Mouse (Mus musculus) lung, postnatal 10 days (tissue): ENCODE measurements around the gene Cdh10.
A peak's percentile ranks its signal among the peaks of the same experiment; 100 is the strongest.

ENCODE experiments used
- DNase-seq: peaks from one replicate; pipeline ENCODE4 v3.0.0; 2021

Cdh10 gene

DNA sequence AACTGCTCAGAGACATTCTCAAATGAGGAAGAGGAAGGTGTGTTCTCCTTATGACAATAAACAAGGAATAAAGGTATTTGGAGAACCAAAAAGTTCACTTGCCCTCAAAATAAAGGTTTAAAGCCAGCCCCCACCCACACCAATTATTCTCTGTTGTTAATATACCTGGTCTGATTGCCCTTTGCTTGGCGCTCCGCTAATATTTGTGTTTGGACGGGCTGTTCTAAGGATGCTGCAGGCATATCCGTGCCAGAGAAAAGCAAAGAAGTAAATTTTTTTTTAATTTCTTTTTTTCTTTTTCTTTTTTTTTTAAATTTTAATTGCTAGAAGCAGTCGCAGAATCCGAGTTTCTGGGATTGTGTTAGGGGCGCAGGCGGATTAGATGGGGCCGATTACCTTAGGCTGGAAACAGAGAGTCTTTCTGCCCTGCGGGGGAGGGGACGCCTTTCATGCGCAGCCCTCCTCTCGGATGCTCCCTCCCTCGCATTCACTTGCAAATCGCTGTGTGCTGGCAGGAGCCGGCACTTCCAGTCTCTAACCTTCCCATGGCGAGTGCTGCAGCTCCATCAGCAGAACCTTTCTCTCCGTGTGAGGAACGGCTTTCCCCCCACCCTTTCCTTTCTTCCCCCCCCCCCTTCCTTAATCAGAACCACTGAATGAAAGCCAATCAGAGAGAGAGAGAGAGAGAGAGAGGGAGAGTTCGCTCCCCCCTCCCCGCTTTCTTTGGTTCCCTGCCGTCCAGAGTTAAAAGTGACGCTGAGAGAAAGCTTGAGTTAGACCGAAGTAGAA, at the start of gene Cdh10:
TSS of gene Cdh10 (plus strand) at position 763 of the 789 bp plus-strand sequence.
- peak; percentile 1 for DNase-seq

DNA sequence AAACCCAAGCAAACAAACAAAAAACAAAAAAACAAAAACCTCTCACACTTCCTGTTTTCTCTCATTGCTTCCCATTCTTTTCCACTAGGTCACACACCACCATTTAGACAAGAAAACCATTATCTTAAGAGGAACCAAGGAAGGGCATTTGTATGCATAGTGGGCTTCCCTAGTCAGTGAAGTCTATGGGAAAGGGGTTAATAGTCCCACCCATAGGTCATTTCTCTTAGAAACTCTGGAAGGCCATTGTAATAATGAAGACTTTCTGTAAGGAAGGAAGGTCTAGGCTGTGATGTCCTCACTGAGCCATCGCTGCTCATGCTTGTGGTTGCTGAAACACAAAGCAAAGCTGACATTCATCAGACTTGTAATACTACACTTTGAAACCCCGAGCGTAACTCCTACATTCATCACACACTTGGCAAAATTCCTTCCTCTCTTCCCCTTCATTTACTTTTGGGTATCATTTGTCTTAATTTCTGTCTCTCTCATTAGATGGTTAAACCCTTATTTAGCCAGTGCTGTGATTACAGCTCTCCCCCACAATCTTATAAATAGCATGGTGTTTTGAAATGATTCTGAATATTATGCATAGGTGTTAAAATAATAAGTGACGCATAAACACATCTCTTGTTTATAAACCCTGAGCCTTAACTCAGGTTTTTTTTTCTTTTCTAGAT, 9.5 kb upstream of the Cdh10 start:
- no peak for DNase-seq

DNA sequence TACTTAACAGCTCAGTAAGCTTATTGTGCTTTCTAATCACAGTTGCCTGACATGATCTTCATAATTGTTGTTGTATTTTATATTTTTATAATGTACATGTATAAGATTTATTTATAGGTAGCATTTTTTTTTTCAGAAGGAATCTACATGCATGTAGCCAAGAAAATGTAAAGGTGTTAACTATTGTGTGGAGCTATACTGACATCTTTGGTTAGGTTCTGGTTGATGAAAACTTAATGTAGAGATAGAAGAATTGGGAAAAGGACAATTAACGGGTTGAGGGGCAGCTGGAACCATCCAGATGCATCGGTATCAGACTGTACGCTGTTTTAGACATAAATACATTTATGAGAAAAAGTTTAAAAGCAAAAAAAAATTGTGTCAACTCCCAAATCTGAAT, 1.0 kb upstream of the Cdh10 start:
- DNase-seq, result no peak

DNA sequence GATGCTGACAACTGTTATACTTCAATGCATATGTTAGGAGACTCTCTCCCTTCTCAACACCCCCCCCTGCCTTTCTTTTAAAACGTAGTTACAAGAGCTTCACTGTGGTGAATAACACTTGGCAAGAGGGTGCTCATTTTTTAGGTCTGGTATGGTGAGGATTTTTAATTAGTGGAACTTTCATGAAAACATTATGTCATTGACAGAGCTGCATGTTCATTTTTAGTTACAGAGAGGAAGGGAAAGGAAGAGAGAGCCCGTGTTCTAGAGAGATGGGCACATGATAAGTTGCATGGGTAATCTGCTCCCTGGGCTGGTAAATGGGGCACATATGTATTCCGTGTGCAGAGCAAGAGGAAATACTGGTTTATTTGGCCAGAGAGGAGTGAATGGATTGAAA, 1.5 kb downstream of the Cdh10 start:
- DNase-seq, result no peak

DNA sequence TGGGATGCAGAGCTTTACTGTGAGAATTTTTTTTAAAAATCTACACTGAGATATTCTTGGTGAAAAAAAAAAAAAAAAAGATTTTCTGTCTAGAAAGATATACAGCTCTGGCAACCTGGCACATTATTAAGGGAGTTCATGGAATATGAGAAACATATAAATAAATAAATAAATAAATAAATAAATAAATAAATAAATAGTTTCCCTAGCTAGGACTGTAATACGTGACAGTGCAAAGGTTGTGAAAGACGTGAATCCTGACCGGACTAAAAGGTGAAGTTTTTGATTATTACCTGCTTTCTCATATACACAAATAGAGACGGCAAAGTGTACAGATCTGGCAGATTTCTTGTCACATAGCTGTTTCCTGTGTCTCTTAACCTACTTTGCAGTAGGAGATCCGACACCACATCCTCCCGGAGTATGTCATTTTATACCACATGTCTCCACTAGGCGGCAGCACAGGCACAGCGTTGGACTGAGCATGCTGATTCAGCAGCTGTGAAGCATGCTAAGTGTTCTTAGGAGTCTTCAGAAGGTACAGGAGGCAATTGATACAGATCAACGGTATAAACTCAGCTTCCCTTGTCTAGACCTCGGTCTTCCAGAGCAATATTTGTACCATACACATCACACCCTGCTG, 2.5 kb downstream of the Cdh10 start:
- DNase-seq, result peak; percentile 78

DNA sequence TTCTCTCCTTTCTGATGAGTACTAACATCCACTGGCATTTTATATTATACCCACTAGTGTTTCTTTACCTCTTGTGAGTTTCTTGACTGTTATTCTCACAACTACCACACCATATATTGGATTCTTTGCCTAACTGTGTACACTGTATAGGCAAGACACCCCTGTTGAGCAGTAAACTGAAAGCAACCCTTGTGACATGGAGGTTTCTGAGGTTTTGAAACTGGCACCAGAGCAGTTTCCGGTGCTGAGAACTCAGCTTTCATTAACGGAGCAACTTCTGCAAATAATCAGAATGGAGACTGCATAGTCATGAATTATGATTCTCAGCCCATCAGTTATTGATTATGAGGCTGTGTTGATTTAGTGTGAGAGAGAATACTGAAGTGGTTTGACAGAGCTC, 4.7 kb downstream of the Cdh10 start:
- no peak for DNase-seq

DNA sequence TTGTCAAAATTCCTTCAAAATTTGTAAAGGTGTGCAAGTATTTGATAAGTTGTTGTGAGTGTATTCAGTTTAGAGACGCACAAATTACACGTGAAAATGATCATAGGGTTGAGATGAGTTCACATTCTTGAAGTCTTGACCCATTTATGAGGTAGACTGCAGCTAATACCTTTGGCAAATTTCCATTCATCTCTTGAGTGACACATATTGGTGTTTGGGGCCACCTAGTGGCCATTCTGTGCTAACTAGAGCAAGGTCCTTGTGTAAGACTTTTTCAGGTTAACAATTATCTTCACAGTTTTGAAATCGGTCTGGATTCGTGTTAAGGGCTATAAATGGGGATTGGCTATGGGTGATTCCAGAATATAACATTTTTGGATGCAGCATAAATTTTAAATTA, 13.5 kb downstream of the Cdh10 start:
- DNase-seq, result peak; percentile 29

DNA sequence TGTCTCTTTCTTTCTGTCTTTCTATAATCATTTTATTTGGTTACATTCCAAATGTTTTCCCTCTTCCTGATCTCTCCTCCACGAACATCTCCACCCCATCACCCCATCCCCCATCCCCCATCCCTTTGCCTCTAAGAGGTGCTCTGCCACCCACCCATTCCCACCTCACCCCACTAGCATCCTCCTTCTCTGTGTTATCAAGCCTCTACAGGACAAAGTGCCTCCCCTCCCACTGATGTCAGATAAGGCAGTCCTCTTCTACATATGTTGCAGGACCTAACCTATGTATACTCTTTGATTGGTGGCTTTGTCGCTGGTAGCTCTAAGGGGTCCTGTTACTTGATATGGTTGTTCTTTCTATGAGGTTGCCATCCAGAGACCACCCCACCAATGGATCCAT, 23.0 kb downstream of the Cdh10 start:
- DNase-seq, result no peak

DNA sequence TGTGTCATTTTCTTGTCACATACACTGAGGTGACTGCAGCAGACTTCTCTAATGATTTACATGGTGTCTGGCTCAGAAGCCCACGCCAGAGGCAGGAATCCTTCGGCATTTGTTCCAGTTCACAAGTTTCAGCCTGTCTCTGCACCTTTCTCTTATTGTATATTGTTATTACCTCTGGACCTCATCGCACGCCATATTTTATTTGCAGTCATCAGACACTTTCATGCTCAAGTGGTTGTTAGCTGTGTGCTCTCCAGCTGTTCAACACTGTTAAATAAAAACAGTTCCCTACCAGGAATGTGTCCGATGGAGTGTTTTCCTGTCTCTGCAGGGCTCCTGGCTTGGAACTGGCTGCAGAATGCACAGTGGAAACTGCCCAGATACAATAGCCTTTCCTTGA, 26.1 kb downstream of the Cdh10 start:
- no peak for DNase-seq

DNA sequence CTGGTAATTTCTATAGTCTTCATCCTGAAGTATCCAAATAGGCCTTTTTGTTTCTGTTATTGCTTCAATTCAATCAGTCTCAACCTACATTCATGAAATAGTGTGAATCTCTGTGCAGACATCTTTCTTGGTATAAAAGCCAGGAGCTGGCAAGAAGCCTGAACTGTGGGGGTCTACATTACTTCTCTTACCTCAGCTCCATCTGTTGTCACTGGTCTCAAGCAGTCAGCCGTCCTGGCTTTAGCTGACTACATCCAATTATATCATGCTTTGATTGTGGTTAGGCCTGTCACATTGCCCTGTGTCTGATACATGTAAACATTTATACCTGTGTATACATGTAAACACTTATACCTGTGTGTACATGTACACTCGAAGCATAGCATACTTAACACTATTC, 31.8 kb downstream of the Cdh10 start:
- no peak for DNase-seq

DNA sequence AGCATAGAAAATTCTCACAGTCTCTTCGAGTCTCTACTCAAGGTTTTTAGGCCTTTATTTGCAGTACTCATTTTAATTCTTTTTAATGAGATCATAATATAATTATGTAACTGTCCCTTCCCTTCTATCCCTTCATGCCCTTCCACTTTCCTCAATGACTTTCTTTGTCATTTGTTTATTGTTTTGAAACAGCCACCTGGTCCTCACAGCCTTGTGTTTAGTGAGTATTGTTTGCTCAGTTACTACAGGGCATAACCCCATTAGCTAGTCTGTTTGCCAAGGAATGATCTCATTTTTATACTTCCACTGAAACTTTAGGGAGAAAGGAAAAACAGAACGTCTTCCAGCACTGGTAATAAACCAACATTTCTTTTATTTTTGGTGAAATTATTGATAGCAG, 39.4 kb downstream of the Cdh10 start:
- no peak for DNase-seq

DNA sequence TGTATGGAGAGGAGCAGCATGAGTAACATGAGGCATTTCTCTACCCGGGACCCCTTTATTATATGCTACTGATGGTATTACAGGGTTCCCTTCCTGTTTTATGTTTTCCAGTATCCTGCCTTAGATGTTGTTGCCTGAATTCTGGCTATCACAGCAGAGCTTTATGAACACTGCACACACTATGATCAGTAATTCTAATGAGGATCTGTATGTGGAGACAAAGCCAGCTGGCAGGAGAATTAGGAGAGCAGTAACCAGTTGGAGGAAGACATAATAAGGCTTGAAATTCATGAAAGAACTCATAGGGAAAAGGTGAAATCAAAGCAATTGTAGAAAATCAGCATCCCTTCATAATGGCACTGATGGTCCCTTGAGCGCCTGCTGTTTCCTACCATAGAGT, 51.1 kb downstream of the Cdh10 start:
- DNase-seq, result no peak

DNA sequence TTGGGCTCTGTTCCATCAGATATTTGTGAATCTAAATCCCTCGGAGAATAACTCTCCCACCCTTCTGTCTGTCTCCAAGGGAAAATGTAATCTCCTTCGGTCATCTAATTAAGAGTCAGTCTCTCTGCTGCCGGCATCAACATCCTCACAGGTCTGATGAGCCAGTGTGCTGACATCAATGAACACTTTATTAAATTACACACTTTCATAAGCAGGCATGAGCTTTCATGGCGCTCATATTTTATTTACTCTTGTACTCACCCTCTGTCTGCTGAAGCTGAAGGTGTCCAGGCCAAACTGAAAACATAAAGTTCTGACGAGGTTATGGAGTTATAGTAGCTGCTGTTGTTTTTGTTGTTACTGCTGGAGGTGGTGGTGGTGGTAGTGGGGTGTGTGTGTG, 62.7 kb downstream of the Cdh10 start:
- no peak for DNase-seq

DNA sequence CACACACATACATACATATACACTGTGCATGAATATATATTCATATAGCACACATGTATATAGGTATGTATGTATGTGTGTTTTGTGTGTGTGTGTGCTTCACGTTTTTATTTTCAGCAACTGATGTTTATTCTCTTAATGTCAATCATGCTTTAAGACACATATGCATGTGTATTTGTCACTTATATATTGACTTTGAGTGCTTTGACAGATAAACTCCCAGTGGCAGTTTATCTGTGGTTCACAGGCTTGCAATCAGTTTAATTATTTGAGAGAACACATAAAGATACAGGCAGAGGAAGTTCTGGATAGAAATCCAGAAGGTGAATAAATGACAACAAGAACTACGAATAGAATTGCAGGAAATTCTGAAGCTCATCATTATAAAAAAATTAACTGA, 67.9 kb downstream of the Cdh10 start:
- DNase-seq, result no peak

DNA sequence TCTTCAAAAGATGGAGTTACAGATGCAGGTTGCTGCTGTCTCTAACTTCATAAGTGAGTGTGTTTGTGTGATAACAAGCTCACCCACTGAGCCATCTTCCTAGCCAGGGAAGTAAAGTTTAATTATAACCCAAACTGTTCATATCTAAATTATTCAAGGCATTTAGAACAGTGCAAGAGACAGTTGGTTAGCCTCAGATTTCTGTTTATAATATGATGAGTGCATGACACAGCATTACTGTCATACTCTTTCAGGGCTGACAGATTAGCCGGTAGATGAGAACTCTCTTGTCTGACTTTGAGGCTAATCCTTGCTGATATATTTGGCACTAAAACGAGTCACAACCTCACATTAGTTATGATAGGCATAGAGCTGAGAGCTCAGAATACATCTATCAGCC, 70.2 kb downstream of the Cdh10 start:
- no peak for DNase-seq

DNA sequence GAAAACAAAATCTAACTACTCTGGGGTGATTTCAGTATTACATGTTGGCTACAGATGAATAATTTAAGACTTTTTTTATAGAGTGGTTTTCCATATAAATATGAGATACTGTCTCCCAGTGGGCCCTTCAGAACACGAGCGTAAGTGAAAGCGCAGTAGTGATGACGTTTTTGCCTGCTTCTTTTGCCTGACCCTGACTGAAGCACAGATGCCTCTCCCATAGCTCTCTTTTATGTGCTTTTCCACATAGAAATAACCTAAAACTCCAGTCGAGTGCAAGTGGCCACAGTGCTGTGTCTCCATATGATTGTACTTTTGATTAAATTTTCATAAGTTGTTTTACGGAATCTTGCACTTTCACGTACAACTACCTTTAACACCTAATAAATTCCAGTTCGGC, 71.6 kb downstream of the Cdh10 start:
- DNase-seq, result no peak

DNA sequence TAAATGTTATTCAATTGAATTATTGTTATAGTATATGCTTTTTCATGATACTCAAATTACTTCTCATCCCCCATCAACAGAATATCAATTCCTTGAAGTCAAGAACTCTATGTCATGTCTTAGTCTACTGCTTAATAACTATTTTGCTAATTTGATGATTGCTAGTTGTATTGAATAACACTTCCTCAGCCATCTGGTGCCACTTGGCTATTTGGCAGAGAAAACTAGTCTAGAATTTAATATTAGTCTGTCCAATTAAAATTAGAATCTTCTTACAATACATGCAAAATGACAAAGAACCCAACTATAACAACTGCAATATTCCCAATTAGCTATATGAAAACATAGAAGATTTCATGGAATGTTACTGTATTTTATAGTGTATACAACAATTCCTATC, 82.0 kb downstream of the Cdh10 start:
- DNase-seq, result no peak

DNA sequence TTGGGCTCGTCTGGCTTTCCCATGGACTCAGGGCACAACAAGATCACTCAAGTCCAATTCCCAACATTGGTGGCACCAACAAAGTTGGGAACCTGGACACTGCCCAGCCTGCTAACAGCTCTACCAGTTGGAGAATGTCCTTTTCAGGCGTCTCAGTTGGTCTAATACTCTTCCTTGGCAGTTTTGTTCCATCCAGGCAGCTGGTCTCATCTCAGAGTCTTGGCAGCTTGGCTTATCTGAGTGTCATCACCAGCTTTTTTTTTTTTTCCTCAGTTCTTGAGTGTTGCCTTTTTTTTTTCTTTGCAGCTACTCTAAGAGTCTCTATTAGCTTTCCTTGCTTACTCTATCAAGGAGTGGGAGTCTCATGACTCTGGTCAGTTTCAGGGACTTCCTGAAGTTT, 85.4 kb downstream of the Cdh10 start:
- DNase-seq, result no peak

DNA sequence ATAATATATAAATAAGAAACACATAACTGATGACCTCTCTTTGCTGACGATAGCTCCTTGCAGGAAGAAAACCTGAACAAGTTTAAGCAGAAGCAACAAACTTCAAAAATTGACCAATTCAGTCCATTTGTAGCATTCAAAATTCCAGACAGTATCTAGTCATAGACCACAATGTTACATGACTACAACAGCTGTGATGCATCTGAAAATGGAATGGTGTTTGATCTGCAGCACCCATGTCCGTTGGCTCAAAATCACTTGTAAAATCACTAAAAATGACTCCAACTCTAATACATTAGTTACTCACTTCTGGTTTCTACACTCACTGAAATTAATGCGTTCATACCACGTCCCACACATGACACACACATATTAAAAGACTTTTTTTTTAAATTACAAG, 91.9 kb downstream of the Cdh10 start:
- no peak for DNase-seq

DNA sequence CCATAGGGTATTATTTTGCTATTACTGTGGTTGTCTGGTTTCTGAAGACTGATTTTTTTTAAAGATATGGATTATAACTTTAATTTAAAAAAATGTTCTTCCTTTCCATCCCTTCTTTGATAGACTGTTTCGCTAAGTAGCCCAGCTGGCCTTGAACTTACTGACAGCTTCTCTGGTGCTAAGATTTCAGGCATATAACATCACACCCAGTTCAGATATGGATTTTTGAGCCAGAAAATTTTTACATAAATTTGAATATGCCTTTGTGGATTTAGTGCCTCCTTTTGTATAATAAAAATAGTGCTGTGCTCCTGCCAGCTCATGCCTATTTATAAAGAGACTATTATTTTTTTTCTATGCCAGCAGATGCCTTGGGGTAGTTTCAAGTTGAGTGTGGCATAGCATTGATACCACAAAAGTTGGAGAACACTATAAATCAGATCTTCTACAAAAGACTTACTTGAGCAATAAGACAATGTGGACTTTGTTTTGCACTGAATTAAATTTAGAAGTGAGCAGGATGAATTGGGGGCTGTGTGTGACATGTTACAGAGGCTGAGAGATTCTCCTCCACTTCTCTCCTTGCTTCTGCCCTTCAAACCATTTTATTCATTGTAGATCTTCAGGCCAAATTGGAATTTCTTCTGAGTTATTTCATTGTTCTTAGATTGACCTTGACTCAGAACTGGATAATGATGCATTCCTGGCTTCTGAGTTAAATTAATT, 106.8 kb downstream of the Cdh10 start:
- no peak for DNase-seq

DNA sequence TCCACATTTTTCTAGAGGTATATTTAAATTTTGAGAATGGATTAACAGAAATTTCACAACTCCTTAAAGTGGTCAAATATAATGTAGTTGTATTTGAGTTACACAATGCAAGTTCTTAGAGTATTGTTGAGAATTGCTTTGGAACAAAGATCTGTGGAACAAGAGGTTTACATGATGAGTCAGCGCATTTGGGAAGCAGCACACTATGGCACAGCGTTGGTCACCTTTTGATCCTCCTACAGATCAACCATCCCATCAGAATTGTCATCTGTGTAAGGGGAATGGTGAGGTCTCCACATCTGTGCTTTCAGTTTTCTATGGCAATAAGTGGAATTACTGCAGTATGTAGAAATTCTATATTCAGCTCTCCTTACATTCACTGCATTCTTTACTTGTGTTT, 108.2 kb downstream of the Cdh10 start:
- no peak for DNase-seq

DNA sequence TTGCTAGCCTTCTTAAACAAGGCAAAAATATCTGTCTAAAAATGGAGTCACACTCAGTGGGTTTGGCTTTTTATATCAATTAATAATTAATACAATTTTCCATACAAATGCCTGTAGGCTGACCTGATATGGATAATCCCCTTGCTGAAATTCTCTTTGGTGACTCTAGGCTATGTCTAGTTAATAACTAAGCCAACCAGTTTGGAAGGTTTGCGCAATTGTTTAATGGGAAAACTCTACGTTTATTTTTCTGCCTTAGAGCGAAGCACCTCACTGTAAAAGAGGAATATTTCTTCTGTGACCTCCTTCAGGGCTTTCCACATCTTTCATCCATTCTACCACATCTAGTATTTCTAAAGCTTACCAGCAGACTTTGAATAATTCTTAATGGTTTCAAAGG, 133.5 kb downstream of the Cdh10 start:
- no peak for DNase-seq

DNA sequence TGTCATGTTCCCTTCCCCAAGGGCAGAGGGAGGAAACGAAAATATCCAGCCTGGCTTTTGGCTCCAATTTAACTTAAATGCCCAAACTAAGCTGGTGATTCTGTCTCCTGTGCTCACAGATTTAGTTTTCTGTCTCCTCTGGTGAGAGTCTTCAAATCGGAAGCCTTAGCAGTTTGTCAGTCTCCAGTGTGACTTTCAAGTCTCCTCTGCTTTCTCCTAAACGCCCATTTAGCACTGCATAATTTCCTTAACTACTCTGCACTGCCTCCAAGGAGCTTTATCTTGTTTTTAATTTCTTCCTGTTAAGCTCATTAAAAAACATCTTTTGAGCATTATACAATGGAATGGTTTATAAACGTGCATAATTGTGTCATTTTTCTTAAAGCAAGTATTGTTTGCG, 156.3 kb downstream of the Cdh10 start:
- no peak for DNase-seq

DNA sequence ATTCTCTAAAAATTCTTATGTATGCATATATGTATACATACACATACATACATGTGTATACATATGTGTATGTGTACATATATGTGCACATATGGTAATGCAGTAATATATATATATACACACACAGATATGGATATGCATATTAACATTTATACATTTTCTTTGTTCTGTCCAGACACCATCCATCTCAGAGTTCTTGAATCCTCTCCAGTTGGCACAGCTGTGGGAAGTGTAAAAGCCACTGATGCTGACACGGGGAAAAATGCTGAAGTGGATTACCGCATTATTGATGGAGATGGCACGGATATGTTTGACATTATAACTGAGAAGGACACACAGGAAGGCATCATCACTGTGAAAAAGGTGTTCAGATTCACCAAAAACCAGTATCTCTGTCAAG, 166.1 kb downstream of the Cdh10 start:
- DNase-seq, result no peak
